Mouse (Mus musculus) spleen, adult 2 months (tissue): ENCODE measurements around the gene Csf2rb2.

Source experiments
- CTCF ChIP-seq: fragments of 200-500 bp; IDR thresholded peaks from 2 replicates; pipeline ENCODE4 v1.5.1; 2011; ENCODE audit warnings: mild to moderate bottlenecking, inconsistent platforms; ENCODE audit not compliant: insufficient read depth, insufficient read length, insufficient replicate concordance; ENCODE audit errors: extremely low read depth
- POLR2A ChIP-seq: fragments of 200-500 bp; IDR thresholded peaks from 2 replicates; pipeline ENCODE4 v1.6.1; 2011; ENCODE audit warnings: low read depth, low read length, inconsistent platforms

GRCm38 (mm10) chr15:78320825-78321496, 15.4 kb upstream of the Csf2rb2 start:
- TF ChIP-seq POLR2A (no peak), CTCF (peak; percentile 83; the same call in 1 of the 2 replicates)
